Mouse (Mus musculus) spleen, postnatal 10 days (tissue): ENCODE measurements at regions not wholly inside any gene's neighbourhood (a gene's known extent, or its start where the extent isn't known, plus 50 kb on each side); places are given as distances from the start of the nearest gene placed in this dataset.
A peak's percentile ranks its signal among the peaks of the same experiment; 100 is the strongest.

Experiments used
- DNase-seq, 2 experiments: peaks; one replicate each; pipeline ENCODE4 v3.0.0; 2021 to 2022; ENCODE audit warnings: low spot score in 2 of 2

DNA sequence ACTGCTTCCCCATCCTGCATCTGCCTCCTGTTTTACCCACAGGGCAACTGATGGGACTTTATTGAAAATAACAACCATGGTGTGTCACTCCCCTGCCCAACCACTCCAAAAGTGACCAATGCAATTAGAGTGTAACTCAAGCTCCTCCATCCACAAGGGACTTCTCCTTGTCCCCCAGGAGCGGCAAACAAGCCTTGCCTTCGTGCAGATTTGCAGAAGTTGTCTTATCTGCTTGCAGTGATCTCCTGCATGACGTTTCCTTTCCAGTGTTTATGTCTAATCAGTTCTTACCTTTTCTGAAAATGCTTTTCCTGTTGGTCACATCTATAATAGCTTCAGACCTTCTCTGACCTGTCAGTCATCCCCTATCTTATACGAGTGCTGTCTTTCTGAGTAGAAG, 100.5 kb upstream of the Rxylt1 start:
- no peak for DNase-seq

DNA sequence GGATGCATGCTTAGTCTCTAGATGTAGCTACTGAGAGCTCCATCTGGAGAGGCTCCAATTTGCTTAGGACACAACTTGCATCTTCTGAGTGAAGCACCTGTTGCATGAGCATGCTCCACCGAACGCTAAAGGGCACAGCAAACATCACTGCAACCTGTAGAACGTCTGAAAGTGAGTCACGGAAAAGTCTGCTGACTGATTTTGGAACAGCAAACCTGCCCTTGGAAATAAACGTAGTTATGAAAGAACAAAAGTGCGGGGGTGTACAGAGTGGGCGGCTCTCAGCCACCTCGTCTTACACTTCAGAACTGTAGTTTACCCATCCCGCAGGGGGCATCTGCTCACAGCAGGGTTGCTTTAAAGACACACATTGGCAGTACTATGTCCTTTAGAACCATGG, 97.0 kb upstream of the Rxylt1 start:
- DNase-seq, result no peak

DNA sequence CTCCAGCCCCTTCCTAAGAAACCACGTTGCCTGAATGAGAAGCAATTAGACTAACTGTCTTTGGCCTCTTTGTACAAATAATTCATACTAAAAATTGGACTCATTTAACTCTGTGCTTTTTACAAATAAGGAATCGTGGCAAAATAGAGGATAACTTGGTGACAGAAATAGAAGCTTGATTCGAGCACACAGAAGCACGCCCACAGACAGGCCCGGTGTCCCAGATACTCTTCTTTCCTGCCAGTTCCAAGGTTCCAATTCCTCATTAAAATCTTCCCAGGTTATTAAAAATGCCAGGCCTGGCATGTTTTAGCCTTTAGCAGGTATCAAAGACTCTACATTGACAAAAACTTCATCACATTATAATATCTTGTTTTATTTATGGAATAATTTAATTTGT, 96.2 kb upstream of the Rxylt1 start:
- no peak for DNase-seq

DNA sequence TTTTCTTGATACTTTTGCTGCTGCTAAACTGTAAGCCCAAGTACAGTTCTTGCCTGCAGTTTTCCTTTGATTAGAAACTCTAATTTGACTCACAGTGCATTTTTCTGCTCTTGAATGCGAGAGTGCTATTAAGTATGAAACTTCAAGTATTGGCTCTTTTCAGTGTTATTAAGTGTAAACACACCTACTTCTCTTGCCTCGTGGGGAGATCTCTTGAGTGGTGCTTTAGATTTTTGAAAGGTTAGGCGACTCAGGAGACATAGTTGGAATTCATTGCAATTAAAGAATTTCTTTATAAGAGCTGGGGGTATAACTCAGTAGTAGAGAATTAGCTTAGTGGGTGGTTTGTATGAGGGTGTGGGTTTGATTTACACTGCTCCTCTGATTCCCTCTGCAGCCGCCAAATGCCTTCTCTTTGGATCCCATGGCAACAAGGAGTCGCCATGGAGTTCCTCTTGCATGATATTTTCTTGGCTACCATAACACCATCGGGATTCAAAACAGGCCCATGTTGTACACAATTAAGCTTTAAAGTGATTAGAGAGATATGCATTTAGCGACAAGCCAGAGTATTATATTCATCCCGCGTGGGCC, 88.1 kb upstream of the Rxylt1 start:
- no peak for DNase-seq

DNA sequence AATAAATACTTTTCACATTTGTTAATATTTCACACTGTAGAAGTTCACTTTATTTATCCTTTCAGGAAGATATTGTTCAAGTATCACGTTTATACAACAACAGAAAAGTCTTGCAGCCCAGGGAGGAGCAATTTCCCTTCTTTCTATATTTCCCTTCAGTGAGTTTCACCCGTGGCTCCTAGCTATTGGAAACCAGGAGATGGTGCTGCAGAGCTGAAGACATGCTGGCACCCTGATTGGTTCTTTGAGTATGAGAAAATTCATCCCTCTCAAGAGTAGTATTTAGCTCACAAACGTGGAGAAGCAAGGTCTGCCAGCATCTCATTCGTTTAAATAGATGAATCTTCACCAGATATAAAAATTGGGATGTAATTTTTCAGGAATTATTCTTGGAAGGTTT, 85.9 kb upstream of the Rxylt1 start:
- peak in 1 of 2 experiments; percentile 19 for DNase-seq

DNA sequence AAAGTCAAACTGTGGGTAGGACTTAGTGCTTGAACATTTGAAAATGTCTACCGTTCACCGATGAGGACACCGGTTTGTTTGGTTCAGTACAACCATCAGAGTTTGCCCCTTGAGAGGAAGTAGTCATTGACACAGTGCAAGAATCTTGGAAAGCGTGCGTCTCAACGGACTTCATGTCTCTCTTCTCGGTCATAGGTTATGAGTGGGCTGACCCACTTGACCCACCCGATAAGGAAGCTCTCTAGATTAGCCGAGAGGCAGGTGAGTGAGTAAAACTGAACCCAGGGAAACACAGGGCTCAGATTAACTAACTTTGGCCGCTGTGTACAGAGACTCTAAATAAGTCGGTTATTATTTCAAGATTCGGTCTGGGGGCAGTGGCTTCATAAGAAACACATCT, 51.9 kb upstream of the Rxylt1 start:
- no peak for DNase-seq

DNA sequence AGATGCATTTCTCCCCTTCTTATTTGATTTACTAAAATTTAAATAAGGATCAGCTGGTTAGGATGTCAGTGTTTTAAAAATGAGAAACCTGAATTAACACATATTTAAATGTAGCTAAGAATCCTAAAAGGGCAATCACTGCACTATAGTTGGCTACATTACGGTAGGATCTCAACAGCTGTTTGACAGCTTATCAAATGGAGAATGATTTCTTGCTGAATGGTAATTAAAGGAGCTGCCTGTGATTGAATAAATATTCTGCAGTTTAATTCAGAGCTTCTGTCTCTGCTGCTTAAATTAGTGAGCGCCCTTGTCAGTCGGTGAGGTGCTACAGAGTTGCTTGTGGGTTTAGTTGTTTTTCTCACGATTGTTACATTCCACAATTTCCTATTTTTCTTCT, 51.4 kb upstream of the Rxylt1 start:
- no peak for DNase-seq
